Mouse (Mus musculus): ENCODE data around the gene Gabrg3.

DNA sequence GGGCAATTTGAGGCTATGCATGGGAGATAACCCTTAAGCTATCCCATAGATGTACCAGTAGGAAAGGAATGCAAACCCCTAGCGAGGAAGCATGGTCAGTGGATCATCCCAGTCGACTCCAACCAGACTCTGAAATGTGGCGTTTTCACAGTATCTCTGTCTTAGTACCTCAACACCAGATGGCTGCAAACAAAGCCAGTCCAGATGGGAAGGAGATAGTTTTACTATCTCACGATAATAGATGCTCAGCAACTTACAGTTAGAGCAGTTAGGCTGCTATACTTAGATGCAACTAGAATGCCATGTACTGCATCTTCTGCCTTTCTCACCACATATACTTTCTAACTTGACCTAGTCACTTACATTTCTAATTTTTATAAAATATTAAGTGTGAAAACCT, 56.7 kb downstream of the Gabrg3 start:
- TF ChIP-seq CTCF (IDR thresholded peaks at IDR 0.05; ENCODE audit: control insufficient read depth, insufficient read depth, insufficient read length) (no peak), MAX (IDR thresholded peaks at IDR 0.05) (no peak), FOSL1 (IDR thresholded peaks at IDR 0.05; ENCODE audit: insufficient read depth, low read length, poor library complexity, severe bottlenecking) (no peak), MYOD1 (IDR thresholded peaks at IDR 0.05; ENCODE audit: control insufficient read depth, insufficient read length, low read depth) (no peak), USF1 (IDR thresholded peaks at IDR 0.05; ENCODE audit: low read depth) (no peak), CEBPB (IDR thresholded peaks at IDR 0.05; ENCODE audit: low read depth) (no peak)

All from C2C12 (cell line).